Mouse (Mus musculus): ENCODE measurements around the gene Ttc7b.

DNA sequence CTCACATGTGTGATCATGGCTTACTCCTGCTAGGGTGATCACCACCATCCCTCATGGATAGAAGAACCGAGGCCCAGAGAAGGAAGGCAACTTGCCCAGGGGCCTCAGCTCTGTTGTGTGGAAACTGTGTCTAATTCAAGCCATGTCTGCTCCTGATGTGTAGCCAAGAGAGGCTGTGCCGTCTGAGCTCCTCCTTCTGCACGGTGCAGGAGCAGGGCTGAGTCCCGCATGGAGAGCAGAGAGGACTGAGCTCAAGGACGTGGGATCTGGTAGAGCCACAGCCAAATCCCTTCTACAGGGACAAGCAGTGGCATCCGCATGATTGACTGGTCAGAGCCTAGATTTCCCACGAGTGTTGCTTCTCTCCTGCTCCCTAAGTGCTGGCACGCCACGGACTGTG lies 204.5 kb downstream of the Ttc7b start:
- TF ChIP-seq CTCF (IDR thresholded peaks at IDR 0.05; ENCODE audit: control insufficient read depth, insufficient read depth, insufficient replicate concordance, low read depth, low read length), result no peak
- TF ChIP-seq POLR2A (IDR thresholded peaks at IDR 0.05; ENCODE audit: control insufficient read depth, low read depth, low read length), result no peak
